In genomic region chr2:90904076-90904855, GRCm38 (mm10) we compare ENCODE assay signal across 8 mouse cellular contexts. TPM values are rescaled to one million over a fixed set of nuclear protein-coding genes. Genes with fewer than 3 reads are reported as not detected.
A peak's percentile ranks its signal among the peaks of the same experiment; 100 is the strongest.
DNase-seq lines count a peak whose midpoint lies in the region; ATAC-seq and TF ChIP-seq lines count a peak whose summit lies in the region.

Gene Kbtbd4, plus strand, starts transcription at chr2:90904740.
Gene Ndufs3, minus strand, starts transcription at chr2:90904827.

- H3K27ac ChIP-seq in hindbrain, embryonic 16.5 days (ENCODE audit: low read depth, low read length): peak within 1 kb of the TSS; percentile 95
- peak within 1 kb of the TSS; percentile 98 for H3K27ac ChIP-seq in left cerebral cortex, adult 2 months

- H3K27me3 ChIP-seq in hindbrain, embryonic 16.5 days (replicated peaks; ENCODE audit: control insufficient read depth, insufficient read depth, low read length): no peaks in the 10 kb centered on the region
- no peaks in the 10 kb centered on the region for H3K27me3 ChIP-seq in megakaryocyte, embryonic 14.5 days (replicated peaks)

- H3K4me3 ChIP-seq in hindbrain, embryonic 16.5 days (ENCODE audit: low read length): peak within 1 kb of the TSS; percentile 80
- peak within 1 kb of the TSS; percentile 97 for H3K4me3 ChIP-seq in left cerebral cortex, adult 2 months
- H3K4me3 ChIP-seq in megakaryocyte, embryonic 14.5 days (replicated peaks): peak within 1 kb of the TSS; percentile 94

- no peaks in the 10 kb centered on the region for H3K9me3 ChIP-seq in hindbrain, embryonic 16.5 days (ENCODE audit: control insufficient read depth, low read length)
- no peaks in the 10 kb centered on the region for H3K9me3 ChIP-seq in megakaryocyte, embryonic 14.5 days

- intact Hi-C loops in left cerebral cortex, adult 2 months (cut with DNase I): no loop called here

- H3K9ac ChIP-seq in hindbrain, embryonic 16.5 days (ENCODE audit: low read depth, low read length): peak within 1 kb of the TSS; percentile 98

- peak within 1 kb of the TSS; percentile 76 for H3K4me2 ChIP-seq in hindbrain, embryonic 16.5 days (ENCODE audit: low read length)

- peaks cover 24% of the 10 kb centered on the region for H3K4me1 ChIP-seq in hindbrain, embryonic 16.5 days (ENCODE audit: control insufficient read depth, insufficient read depth, low read depth, low read length)
- peaks cover 40% of the 10 kb centered on the region for H3K4me1 ChIP-seq in megakaryocyte, embryonic 14.5 days

- DNase-seq in WW6 (ENCODE audit: low read depth, low spot score): peak; percentile 83
- peak; percentile 72 to 88 for DNase-seq in cerebellum, postnatal 4 days (ENCODE audit: low spot score in 2 of 2)
- peak; percentile 87 for DNase-seq in gastrocnemius, adult 18-20 months (ENCODE audit: low spot score)
- peak; percentile 86 to 87 for DNase-seq in left cerebral cortex, adult 2 months (ENCODE audit: extremely low spot score in 1 of 2, low spot score in 2 of 2)
- DNase-seq in right cerebral cortex, postnatal 10 days (ENCODE audit: low spot score in 2 of 2): peak; percentile 92 to 93
- DNase-seq in urinary bladder, postnatal 25 days (ENCODE audit: low spot score): peak; percentile 85

- H3K36me3 ChIP-seq in hindbrain, embryonic 16.5 days (ENCODE audit: control insufficient read depth, insufficient read depth, low read length): peaks cover 13% of the 10 kb centered on the region
- peaks cover 61% of the 10 kb centered on the region for H3K36me3 ChIP-seq in megakaryocyte, embryonic 14.5 days (replicated peaks; ENCODE audit: low read length)

- no peak for TF ChIP-seq CTCF in left cerebral cortex, adult 2 months (IDR thresholded peaks at IDR 0.05)

- ATAC-seq in hindbrain, embryonic 16.5 days: peak; percentile 95

- WGBS in hindbrain, embryonic 16.5 days: under 1% methylated on average over 43 of the region's 43 CpGs

RNA-seq across cellular contexts. Expression of gene Kbtbd4, which starts in this region (rescaled TPM):
- total RNA-seq in gastrocnemius, adult 18-20 months (2021): 10 to 100 TPM; 17.8 to 19.2 TPM
- 56.7 and 61.4 TPM in 2 replicates for polyA plus RNA-seq in hindbrain, embryonic 16.5 days (2015; fragmentation: Nextera tagmentation; extraction: Ambion mirVana)
- total RNA-seq in left cerebral cortex, adult 2 months (2021): 10 to 100 TPM; 36.5 to 41.2 TPM
- 2.4 and 5.0 TPM in 2 replicates for polyA plus RNA-seq in megakaryocyte, embryonic 14.5 days (2012; ENCODE audit: insufficient read depth, low replicate concordance)

RNA-seq across cellular contexts. Expression of gene Ndufs3, which starts in this region (rescaled TPM):
- total RNA-seq in gastrocnemius, adult 18-20 months (2021): 100 to 1,000 TPM; 489 to 535 TPM
- 221 and 244 TPM in 2 replicates for polyA plus RNA-seq in hindbrain, embryonic 16.5 days (2015; fragmentation: Nextera tagmentation; extraction: Ambion mirVana)
- total RNA-seq in left cerebral cortex, adult 2 months (2021): 100 to 1,000 TPM; 217 to 242 TPM
- 16.0 and 56.8 TPM in 2 replicates for polyA plus RNA-seq in megakaryocyte, embryonic 14.5 days (2012; ENCODE audit: insufficient read depth, low replicate concordance)

Comparison
In these comparisons a context has a peak if more than half of its experiments do, and no peak if none do; other contexts are left out.
1. Peak in every context shown above with its lines: DNase-seq, ATAC-seq, H3K4me3 ChIP-seq and H3K27ac ChIP-seq.